Mouse (Mus musculus): ENCODE measurements at regions not wholly inside any gene's neighbourhood (a gene's known extent, or its start where the extent isn't known, plus 50 kb on each side); places are given as distances from the start of the nearest gene placed in this dataset.

DNA sequence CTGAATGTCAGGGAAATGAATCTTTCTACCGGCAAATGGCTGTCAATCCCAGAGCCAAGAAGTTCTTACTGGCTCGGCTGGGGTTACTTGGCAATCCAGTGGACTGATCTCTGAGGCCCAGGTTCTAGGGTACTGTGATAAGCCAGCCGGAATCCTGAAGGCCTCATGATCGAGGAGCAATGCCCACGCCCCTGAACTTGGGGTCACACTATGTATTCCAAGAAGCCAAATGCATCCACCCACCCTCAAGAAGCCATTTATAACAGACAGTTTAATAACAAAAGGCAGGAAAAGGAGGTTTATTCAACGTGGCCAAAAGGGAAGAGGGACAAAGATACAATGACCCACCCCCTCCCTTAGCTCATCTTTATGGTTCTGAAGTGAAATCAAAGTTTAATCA is 144.0 kb downstream of the Bmp7 start:
- no peak for TF ChIP-seq CTCF (IDR thresholded peaks at IDR 0.05; ENCODE audit: low read depth)
- no peak for TF ChIP-seq EP300 (IDR thresholded peaks at IDR 0.05; ENCODE audit: low read depth)

Measured in liver, embryonic 14.5 days (tissue).